Mouse (Mus musculus) lung, embryonic 14.5 days (tissue): ENCODE results near the gene Abtb2. TPM values are rescaled to one million over a fixed set of nuclear protein-coding genes. Genes with fewer than 3 reads are reported as not detected.

Source experiments
- ATAC-seq: fragments of 200-750 bp; cut with Nextera tagmentation; 2 replicates; pipeline ENCODE4 v1.8.0; 2017; ENCODE audit warnings: mild to moderate bottlenecking, moderate TSS enrichment, moderate library complexity; ENCODE audit not compliant: insufficient read depth
- DNase-seq: peaks from one replicate; pipeline ENCODE4 v3.0.0-alpha.2; 2015
- H3K27ac ChIP-seq: fragments of 300-500 bp; sonication (generic); 2 replicates; pipeline ENCODE4 v1.5.1; 2014; ENCODE audit warnings: low read depth, mild to moderate bottlenecking, moderate library complexity
- H3K27me3 ChIP-seq: fragments of 300-500 bp; sonication (generic); 2 replicates; pipeline ENCODE4 v1.6.1; 2014; ENCODE audit warnings: low read length, control low read depth; ENCODE audit not compliant: insufficient read depth
- H3K36me3 ChIP-seq: fragments of 300-500 bp; sonication (generic); 2 replicates; pipeline ENCODE4 v1.6.1; 2014; ENCODE audit warnings: control low read depth; ENCODE audit not compliant: insufficient read depth
- H3K4me1 ChIP-seq: fragments of 300-500 bp; sonication (generic); 2 replicates; pipeline ENCODE4 v1.6.1; 2014; ENCODE audit warnings: antibody characterized with exemption, control low read depth; ENCODE audit not compliant: insufficient read depth
- H3K4me2 ChIP-seq: fragments of 300-500 bp; sonication (generic); 2 replicates; pipeline ENCODE4 v1.6.1; 2014; ENCODE audit warnings: mild to moderate bottlenecking
- H3K4me3 ChIP-seq: fragments of 300-500 bp; sonication (generic); 2 replicates; pipeline ENCODE4 v1.5.1; 2014; ENCODE audit warnings: low read depth, low read length
- H3K9ac ChIP-seq: fragments of 300-500 bp; sonication (generic); 2 replicates; pipeline ENCODE4 v1.6.1; 2014
- H3K9me3 ChIP-seq: fragments of 300-500 bp; sonication (generic); 2 replicates; pipeline ENCODE4 v1.6.1; 2016; ENCODE audit warnings: low read depth, low read length, control low read depth
- CTCF ChIP-seq: IDR thresholded peaks from 2 replicates; pipeline ENCODE4 v1.5.1; 2016; ENCODE audit warnings: antibody characterized with exemption, low read depth
- WGBS: fragments of 180-500 bp; shearing (Covaris S2); extraction: QIAGEN DNeasy Blood & Tissue Kit; methylation state at CpG from one replicate; pipeline ENCODE4 v1.1.7; 2014; 5-methylcytosine and 5-hydroxymethylcytosine counted together
- polyA plus RNA-seq: library from polyadenylated mRNA; unstranded; fragments of >200 nt; fragmentation: Nextera tagmentation; extraction: Ambion mirVana; gene quantifications from 2 replicates; pipeline ENCODE4 v1.2.1, GENCODE M21; 2014

The Abtb2 gene
- polyA plus RNA-seq, 1 experiment from 2014 or later: 8.0 TPM

DNA sequence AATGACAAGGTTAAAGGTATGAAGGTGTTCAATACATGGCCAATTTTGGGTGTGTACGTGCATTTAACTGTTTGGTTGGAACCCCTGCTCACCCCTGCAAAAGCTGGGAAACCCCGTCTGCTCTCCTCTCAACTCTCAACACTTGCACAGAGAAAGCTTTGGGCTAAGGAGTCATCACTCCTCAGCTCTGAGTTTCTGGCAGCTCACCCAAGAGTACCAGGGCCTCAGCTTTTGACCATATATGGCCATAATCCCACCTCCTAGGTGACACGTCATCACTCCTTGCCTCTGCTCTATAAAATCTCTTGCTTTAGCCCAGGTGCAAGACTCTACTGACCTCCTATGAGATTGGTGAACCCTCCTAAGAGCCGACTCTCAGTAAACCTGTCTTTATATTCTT lies 5.2 kb upstream of the Abtb2 start:
- Histone ChIP-seq H3K9ac (no peak overlapping the region), H3K36me3 (no peaks in the 10 kb centered on the region), H3K9me3 (no peaks in the 10 kb centered on the region), H3K27me3 (no peaks in the 10 kb centered on the region), H3K4me2 (no peak overlapping the region), H3K4me1 (peaks cover 4% of the 10 kb centered on the region; the same call in 1 of the 2 replicates), H3K27ac (no peak overlapping the region), H3K4me3 (no peak overlapping the region)
- WGBS: 61% methylated on average over 4 of the region's 4 CpGs
- no peak for TF ChIP-seq CTCF
- ATAC-seq (no peak), DNase-seq (no peak)

DNA sequence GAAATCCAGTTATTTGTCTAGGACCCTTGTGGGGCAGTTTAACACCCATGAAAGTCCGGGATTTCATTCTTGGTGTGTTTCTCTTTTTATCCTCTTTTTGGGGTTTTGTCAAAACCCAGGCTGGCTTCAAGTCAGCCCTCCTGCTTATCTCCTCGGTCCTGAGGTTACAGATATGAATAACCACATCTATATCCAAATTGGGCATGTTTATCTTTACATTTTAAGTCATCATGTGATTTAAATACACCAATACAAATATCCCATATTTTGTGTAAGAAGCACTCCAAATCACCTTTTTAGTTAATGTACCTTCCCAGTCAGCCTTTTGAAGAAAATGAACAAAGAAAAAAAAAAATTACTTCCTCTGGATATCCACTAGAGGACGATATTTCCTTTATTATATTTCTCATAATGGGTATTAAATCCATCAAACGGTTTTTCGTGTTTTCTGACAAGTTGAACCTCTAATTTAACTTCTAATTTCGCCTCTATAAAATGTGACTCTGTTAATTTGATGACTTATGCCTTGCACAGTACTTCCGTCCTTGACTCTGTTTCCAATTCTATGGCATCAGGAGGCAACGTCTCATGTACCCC lies 1.6 kb upstream of the Abtb2 start:
- TF ChIP-seq CTCF: peak; percentile 81
- Histone ChIP-seq H3K4me1 (peaks cover 18% of the 10 kb centered on the region), H3K9me3 (no peaks in the 10 kb centered on the region), H3K9ac (no peak overlapping the region), H3K27me3 (no peaks in the 10 kb centered on the region), H3K36me3 (no peaks in the 10 kb centered on the region), H3K4me3 (no peak overlapping the region), H3K27ac (no peak overlapping the region), H3K4me2 (peak overlapping the region; percentile 97)
- ATAC-seq: no peak
- WGBS: 13% methylated on average over 8 of the region's 8 CpGs
- DNase-seq: peak; percentile 66

DNA sequence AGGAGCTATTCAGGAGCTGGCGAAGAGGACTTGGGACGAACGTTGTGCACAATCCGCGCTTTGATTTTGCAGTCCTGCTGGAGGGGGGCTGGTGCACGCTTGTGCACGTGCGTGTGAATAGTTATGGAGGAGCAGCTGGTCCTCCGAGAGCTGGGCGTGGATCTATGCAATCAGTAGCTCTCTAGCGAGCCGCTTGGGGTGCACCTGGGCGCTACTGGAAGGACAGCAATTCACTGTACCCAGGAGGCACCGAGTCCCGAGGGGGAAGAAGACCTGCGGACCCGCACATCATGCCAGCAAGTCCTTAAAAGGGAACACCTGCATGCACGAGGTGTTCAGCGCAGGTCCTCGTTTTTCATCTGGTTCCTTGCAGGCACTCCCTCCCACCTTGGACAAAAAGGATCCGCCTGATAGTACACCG lies 929 bp upstream of the Abtb2 start:
- Histone ChIP-seq H3K9me3 (no peaks in the 10 kb centered on the region), H3K27ac (no peak overlapping the region), H3K9ac (peak overlapping the region; percentile 27; the same call in 1 of the 2 replicates), H3K4me1 (peaks cover 18% of the 10 kb centered on the region), H3K4me3 (peak overlapping the region; percentile 50), H3K27me3 (no peaks in the 10 kb centered on the region), H3K36me3 (no peaks in the 10 kb centered on the region), H3K4me2 (peak overlapping the region; percentile 97)
- TF ChIP-seq CTCF: no peak
- ATAC-seq (peak; percentile 4; the same call in 1 of the 2 replicates), DNase-seq (peak; percentile 58)
- WGBS: 3% methylated on average over 22 of the region's 22 CpGs

DNA sequence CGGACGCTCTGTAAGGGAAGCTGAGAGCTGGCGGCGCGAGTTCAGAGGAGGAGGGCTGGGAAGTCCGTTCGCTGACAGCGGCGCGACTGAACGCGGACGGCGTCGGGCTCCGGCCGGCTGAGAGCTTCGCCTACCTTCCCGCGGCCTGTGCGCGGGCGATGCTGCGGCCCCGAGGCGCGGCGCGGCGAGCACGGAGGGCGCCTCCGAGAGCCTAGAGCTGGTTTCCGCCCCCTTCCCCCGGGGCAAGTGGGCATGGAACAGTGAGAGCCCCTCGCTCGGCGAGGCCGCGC lies 258 bp downstream of the Abtb2 start:
- H3K36me3 ChIP-seq: no peaks in the 10 kb centered on the region
- H3K4me3 ChIP-seq: peak overlapping the region; percentile 50
- H3K27ac ChIP-seq: peak overlapping the region; percentile 86
- WGBS: under 1% methylated on average over 40 of the region's 40 CpGs
- ATAC-seq (peak; percentile 59), DNase-seq (no peak)
- H3K27me3 ChIP-seq: no peaks in the 10 kb centered on the region
- peaks cover 18% of the 10 kb centered on the region for H3K4me1 ChIP-seq
- peak overlapping the region; percentile 60 for H3K9ac ChIP-seq
- H3K4me2 ChIP-seq: peak overlapping the region; percentile 97
- H3K9me3 ChIP-seq: no peaks in the 10 kb centered on the region
- TF ChIP-seq CTCF: no peak

DNA sequence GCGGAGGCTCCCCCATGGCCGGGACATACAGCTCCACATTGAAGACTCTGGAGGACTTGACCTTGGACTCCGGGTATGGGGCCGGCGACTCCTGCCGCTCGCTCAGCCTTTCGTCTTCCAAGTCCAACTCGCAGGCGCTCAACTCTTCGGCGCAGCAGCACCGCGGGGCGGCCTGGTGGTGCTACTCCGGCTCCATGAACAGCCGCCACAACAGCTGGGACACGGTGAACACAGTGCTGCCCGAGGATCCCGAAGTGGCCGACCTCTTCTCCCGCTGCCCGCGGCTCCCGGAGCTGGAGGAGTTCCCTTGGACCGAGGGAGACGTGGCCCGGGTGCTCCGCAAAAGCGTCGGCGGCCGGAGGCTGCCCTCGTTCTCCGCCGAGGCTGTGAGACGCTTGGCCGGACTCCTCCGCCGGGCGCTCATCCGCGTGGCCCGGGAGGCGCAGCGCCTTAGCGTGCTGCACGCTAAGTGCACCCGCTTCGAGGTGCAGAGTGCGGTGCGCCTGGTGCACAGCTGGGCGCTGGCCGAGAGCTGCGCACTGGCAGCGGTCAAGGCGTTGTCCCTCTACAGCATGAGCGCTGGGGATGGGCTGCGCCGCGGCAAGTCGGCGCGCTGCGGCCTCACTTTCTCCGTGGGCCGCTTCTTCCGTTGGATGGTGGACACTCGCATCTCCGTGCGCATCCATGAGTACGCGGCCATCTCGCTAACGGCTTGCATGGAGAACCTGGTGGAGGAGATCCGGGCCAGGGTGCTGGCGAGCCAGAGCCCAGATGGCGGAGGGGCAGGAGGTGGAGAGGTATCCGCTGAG lies 807 bp downstream of the Abtb2 start:
- H3K27me3 ChIP-seq: no peaks in the 10 kb centered on the region
- under 1% methylated on average over 79 of the region's 79 CpGs for WGBS
- peak overlapping the region; percentile 60 for H3K9ac ChIP-seq
- H3K27ac ChIP-seq: peak overlapping the region; percentile 86
- peak overlapping the region; percentile 50 for H3K4me3 ChIP-seq
- DNase-seq (peak; percentile 79), ATAC-seq (peak; percentile 28)
- H3K36me3 ChIP-seq: no peaks in the 10 kb centered on the region
- no peaks in the 10 kb centered on the region for H3K9me3 ChIP-seq
- TF ChIP-seq CTCF: peak; percentile 30
- peaks cover 18% of the 10 kb centered on the region for H3K4me1 ChIP-seq
- H3K4me2 ChIP-seq: peak overlapping the region; percentile 97

DNA sequence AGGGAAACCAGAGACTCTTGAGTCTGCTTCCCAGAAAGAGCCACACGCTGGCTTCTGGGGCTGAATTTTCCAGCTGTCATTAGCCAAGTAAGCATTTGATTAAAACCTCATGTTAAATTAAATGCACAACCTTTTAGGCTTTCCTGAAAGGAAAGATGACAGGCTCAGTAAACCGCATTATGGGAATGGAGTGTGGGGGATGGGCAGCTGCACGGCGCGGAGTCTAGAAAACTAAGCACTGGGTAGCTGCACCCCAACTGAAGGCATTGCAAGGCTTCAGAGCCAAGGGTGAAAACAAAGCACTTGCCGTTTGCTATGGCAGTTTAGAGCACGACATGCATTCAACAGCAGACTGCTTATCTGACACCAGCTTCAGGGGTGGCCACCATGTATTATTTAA lies 2.1 kb downstream of the Abtb2 start:
- 14% methylated on average over 7 of the region's 7 CpGs for WGBS
- peak overlapping the region; percentile 50 for H3K4me3 ChIP-seq
- H3K9me3 ChIP-seq: no peaks in the 10 kb centered on the region
- no peak for TF ChIP-seq CTCF
- no peaks in the 10 kb centered on the region for H3K27me3 ChIP-seq
- peak overlapping the region; percentile 60; the same call in 1 of the 2 replicates for H3K9ac ChIP-seq
- H3K4me2 ChIP-seq: peak overlapping the region; percentile 97
- ATAC-seq (no peak), DNase-seq (peak; percentile 43)
- H3K36me3 ChIP-seq: no peaks in the 10 kb centered on the region
- H3K4me1 ChIP-seq: peaks cover 18% of the 10 kb centered on the region
- H3K27ac ChIP-seq: no peak overlapping the region

DNA sequence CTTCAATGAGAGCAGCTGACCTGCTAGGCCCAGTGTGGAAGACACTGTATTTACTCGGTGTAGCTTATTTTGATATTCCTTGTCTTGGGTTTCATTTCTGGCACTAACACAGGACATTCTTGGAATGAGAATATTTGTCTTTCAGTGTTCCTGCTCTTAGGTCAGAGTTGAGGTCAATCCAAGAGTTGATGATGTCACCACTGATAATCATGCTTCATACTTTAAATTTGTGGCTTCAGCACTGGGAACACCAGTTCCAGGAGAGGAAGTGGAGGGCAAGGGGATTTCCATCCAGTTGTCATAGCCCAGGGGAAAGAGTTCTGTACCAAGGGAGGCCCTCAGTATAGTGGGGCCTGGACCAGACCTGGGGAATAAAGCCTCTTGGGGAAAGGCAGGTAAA lies 3.6 kb downstream of the Abtb2 start:
- Histone ChIP-seq H3K4me3 (no peak overlapping the region), H3K4me1 (peaks cover 18% of the 10 kb centered on the region), H3K9ac (no peak overlapping the region), H3K27ac (no peak overlapping the region), H3K9me3 (no peaks in the 10 kb centered on the region), H3K36me3 (no peaks in the 10 kb centered on the region), H3K4me2 (peak overlapping the region; percentile 97; the same call in 1 of the 2 replicates), H3K27me3 (no peaks in the 10 kb centered on the region)
- WGBS: 32% methylated on average over 1 of the region's 1 CpGs
- TF ChIP-seq CTCF: no peak
- ATAC-seq: no peak
- DNase-seq: no peak
